Mouse (Mus musculus) heart, embryonic 11.5 days (tissue): Measurements from ENCODE around the gene Vps29. TPM values are rescaled to one million over a fixed set of nuclear protein-coding genes. Genes with fewer than 3 reads are reported as not detected.

ENCODE experiments used
- ATAC-seq: fragments of 200-750 bp; cut with Nextera tagmentation; replicated peaks from 2 replicates; pipeline ENCODE4 v1.8.0; 2017; ENCODE audit warnings: moderate library complexity; ENCODE audit not compliant: insufficient number of reproducible peaks, low FRiP score, low TSS enrichment
- H3K27ac ChIP-seq: fragments of 300-500 bp; sonication (generic); 2 replicates; pipeline ENCODE4 v1.5.1; 2014; ENCODE audit warnings: mild to moderate bottlenecking, low read depth, low read length
- H3K27me3 ChIP-seq: fragments of 300-500 bp; sonication (generic); 2 replicates; pipeline ENCODE4 v1.6.1; 2014; ENCODE audit warnings: mild to moderate bottlenecking, low read length, mixed read lengths; ENCODE audit not compliant: control insufficient read depth, insufficient read depth
- H3K36me3 ChIP-seq: fragments of 300-500 bp; sonication (generic); 2 replicates; pipeline ENCODE4 v1.6.1; 2014; ENCODE audit warnings: mild to moderate bottlenecking, low read length, moderate library complexity, mixed read lengths; ENCODE audit not compliant: control insufficient read depth, insufficient read depth
- H3K4me1 ChIP-seq: fragments of 300-500 bp; sonication (generic); 2 replicates; pipeline ENCODE4 v1.6.1; 2014; ENCODE audit warnings: low read length; ENCODE audit not compliant: control insufficient read depth, insufficient read depth
- H3K4me2 ChIP-seq: fragments of 300-500 bp; sonication (generic); 2 replicates; pipeline ENCODE4 v1.6.1; 2014; ENCODE audit warnings: mild to moderate bottlenecking, moderate library complexity
- H3K4me3 ChIP-seq: fragments of 300-500 bp; sonication (generic); 2 replicates; pipeline ENCODE4 v1.5.1; 2014; ENCODE audit warnings: low read depth, low read length
- H3K9ac ChIP-seq: fragments of 300-500 bp; sonication (generic); 2 replicates; pipeline ENCODE4 v1.6.1; 2014; ENCODE audit warnings: mild to moderate bottlenecking, low read depth, low read length, moderate library complexity
- H3K9me3 ChIP-seq: fragments of 300-500 bp; sonication (generic); replicated peaks from 2 replicates; pipeline ENCODE4 v1.6.1; 2016; ENCODE audit warnings: low read length; ENCODE audit not compliant: control insufficient read depth
- WGBS: fragments of 180-500 bp; shearing (Covaris S2); extraction: QIAGEN DNeasy Blood & Tissue Kit; methylation state at CpG from one replicate; pipeline ENCODE4 v1.1.7; 2014; ENCODE audit not compliant: insufficient replicate concordance; 5-methylcytosine and 5-hydroxymethylcytosine counted together
- polyA plus RNA-seq: library from polyadenylated mRNA; unstranded; fragments of >200 nt; fragmentation: Nextera tagmentation; extraction: Ambion mirVana; gene quantifications from 2 replicates; pipeline ENCODE4 v1.2.1, GENCODE M21; 2014

Gene Vps29
- polyA plus RNA-seq, 1 experiment from 2014 or later: 241 TPM

DNA sequence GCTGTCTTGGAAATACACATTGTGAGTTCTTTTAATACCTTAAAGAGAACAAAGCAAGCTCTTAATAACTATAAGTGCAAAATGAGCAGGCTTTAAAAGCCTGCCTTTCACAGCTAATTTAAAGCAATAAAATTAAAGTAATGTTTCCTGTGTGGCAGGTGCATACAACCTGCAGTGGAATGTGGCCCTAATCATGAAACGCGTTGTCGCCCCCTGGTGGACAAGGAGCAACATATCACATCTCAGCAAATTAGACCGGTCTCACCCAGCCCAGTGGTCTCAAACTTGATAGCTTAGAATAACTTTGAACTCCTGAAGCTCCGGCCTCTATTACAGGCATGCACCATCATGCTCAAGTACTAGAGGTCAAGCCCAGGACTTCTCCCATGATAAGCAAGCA lies 9.9 kb upstream of the Vps29 start:
- no peak for ATAC-seq
- WGBS: 9% methylated on average over 5 of the region's 5 CpGs
- H3K4me2 ChIP-seq: no peak overlapping the region

GRCm38 (mm10) chr5:122345777-122346176 lies 8.4 kb upstream of the Vps29 start:
- Histone ChIP-seq H3K36me3 (no peaks in the 10 kb centered on the region), H3K9ac (no peak overlapping the region), H3K4me3 (no peak overlapping the region), H3K9me3 (peaks cover 3% of the 10 kb centered on the region; the same call in 1 of the 2 replicates), H3K4me2 (no peak overlapping the region), H3K27me3 (no peaks in the 10 kb centered on the region), H3K27ac (no peak overlapping the region), H3K4me1 (no peaks in the 10 kb centered on the region)
- no peak for ATAC-seq
- 76% methylated on average over 4 of the region's 4 CpGs for WGBS

More for the DNA sequence above, 9.9 kb upstream of the Vps29 start:
- Histone ChIP-seq H3K27me3 (no peaks in the 10 kb centered on the region), H3K9me3 (peaks cover 3% of the 10 kb centered on the region; the same call in 1 of the 2 replicates), H3K27ac (no peak overlapping the region), H3K4me1 (no peaks in the 10 kb centered on the region), H3K9ac (no peak overlapping the region), H3K36me3 (no peaks in the 10 kb centered on the region), H3K4me3 (no peak overlapping the region)

DNA sequence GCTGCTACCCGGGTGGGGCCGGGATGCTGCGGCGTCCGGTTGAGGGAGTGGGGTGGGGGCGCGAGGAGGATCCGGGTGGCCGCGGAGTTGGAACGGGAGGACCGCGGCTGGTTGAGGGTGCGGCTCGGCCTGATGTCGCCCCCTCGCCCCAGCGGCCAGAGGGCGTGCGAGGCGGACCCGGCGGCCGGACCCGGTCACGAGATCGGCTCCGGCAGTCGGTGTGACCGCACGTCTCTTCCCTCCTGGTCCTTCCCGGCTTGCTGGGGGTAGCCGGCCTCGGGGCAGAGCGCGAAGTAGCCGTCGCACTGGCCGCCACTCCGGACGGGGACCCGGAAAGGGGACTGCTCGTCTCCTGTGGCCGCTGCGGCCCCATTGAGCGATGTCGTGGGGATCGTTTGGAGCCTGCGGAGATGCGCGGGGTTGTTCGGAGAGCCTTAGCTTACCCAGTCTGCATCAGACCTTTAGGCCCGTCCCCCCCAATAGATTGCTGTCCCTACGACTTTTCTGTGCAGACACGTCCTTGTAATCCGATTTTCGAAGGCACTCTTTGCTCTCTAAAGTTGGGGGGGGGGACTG lies 411 bp downstream of the Vps29 start:
- Histone ChIP-seq H3K4me1 (no peaks in the 10 kb centered on the region; the same call in 1 of the 2 replicates), H3K4me3 (peak overlapping the region; percentile 94)

GRCm38 (mm10) chr5:122371591-122372191 lies 17.5 kb downstream of the Vps29 start, which contains the start of gene Gpn3:
Gpn3 (plus strand) TSS chr5:122371876.
- Histone ChIP-seq H3K4me2 (peak within 1 kb of the TSS; percentile 61), H3K36me3 (peaks cover 18% of the 10 kb centered on the region), H3K9me3 (no peaks in the 10 kb centered on the region), H3K4me3 (peak within 1 kb of the TSS; percentile 71), H3K27ac (peak within 1 kb of the TSS; percentile 93), H3K4me1 (peaks cover 8% of the 10 kb centered on the region; the same call in 1 of the 2 replicates), H3K9ac (peak within 1 kb of the TSS; percentile 82), H3K27me3 (no peaks in the 10 kb centered on the region)
- ATAC-seq: peak; percentile 69
- WGBS: under 1% methylated on average over 37 of the region's 46 CpGs

More for the DNA sequence above, 411 bp downstream of the Vps29 start:
- no peaks in the 10 kb centered on the region for H3K27me3 ChIP-seq
- peak; percentile 80 for ATAC-seq
- H3K9me3 ChIP-seq: no peaks in the 10 kb centered on the region
- peak overlapping the region; percentile 84 for H3K4me2 ChIP-seq
- H3K9ac ChIP-seq: peak overlapping the region; percentile 93
- no peaks in the 10 kb centered on the region for H3K36me3 ChIP-seq
- under 1% methylated on average over 52 of the region's 57 CpGs for WGBS
- peak overlapping the region; percentile 82 for H3K27ac ChIP-seq

DNA sequence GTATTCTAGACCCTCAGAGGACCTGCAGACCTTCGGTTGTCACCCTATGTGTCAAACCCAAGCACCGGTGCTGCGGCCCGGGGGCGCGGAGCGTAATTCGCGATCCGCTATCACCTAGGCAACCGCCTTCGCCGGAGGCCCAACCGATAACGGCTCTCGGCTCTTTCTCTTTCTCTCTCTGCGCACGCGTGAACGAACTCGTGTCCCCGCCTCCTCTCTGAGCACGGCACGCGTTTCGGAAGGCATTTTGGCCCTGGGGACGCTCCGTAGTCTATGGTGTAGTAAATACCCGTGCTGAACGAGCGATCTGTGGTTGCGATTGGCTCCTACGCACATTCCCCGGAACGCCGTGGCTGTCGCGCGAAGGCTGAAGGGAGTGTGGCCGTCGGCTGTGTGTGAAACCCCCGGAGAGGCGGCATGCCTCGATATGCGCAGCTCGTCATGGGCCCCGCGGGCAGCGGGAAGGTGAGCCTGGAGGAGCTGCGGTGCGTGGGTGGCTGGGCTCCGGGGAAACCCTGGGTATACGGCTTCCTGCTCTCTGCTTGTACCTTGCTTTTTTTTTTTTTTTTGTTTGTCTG lies 18.1 kb downstream of the Vps29 start, which contains the start of gene Fam216a:
TSS of gene Fam216a (minus strand) at position 173 of the 578 bp plus-strand sequence.
- ATAC-seq: peak; percentile 87

GRCm38 (mm10) chr5:122372878-122373277 lies 18.7 kb downstream of the Vps29 start:
- Histone ChIP-seq H3K27ac (peak overlapping the region; percentile 89), H3K9me3 (no peaks in the 10 kb centered on the region), H3K36me3 (peaks cover 8% of the 10 kb centered on the region), H3K4me2 (peak overlapping the region; percentile 61), H3K9ac (peak overlapping the region; percentile 82), H3K4me1 (peaks cover 8% of the 10 kb centered on the region; the same call in 1 of the 2 replicates), H3K27me3 (no peaks in the 10 kb centered on the region), H3K4me3 (peak overlapping the region; percentile 71)
- no peak for ATAC-seq
- 8% methylated on average over 5 of the region's 5 CpGs for WGBS

More for the DNA sequence above, 18.1 kb downstream of the Vps29 start, which contains the start of gene Fam216a:
- Histone ChIP-seq H3K4me3 (peak within 1 kb of the TSS; percentile 71), H3K36me3 (peaks cover 14% of the 10 kb centered on the region), H3K9ac (peak within 1 kb of the TSS; percentile 82), H3K4me1 (peaks cover 8% of the 10 kb centered on the region; the same call in 1 of the 2 replicates), H3K4me2 (peak within 1 kb of the TSS; percentile 61), H3K9me3 (no peaks in the 10 kb centered on the region), H3K27me3 (no peaks in the 10 kb centered on the region), H3K27ac (peak within 1 kb of the TSS; percentile 93)
- under 1% methylated on average over 53 of the region's 53 CpGs for WGBS

DNA sequence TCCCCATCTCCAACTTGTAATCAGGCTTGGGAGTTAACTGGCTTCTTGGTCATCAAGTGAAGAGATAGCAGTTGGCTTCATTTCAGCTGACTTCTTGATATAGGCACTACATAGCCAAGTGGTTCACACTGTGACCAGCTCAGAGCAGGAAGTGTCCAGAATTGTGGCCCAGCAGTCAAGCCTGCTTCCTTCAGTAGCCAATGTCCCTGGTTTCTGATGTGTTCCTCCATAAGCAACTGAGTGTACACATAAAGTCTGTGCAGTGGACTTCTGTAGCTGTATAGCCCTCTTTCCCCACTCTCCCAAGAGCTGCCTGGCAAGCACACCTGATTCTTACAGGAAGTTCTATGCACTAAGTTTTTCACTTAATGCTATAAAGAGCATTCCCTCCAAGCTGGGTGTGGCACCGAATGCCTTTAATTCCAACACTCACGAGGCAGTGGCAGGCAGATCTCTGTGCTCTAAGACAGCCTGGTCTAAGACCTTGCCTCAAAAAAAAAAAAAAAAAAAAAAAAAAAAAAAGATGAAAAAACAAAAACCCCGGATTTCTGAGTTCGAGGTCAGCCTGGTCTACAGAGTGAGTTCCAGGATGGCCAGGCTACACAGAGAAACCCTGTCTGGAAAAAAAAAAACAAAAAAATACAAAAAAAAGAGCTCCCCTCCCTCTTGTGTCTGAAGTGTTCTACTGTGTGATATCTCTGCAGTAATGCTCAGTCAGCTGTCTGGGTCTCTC lies 23.1 kb downstream of the Vps29 start:
- Histone ChIP-seq H3K9me3 (no peaks in the 10 kb centered on the region), H3K27me3 (no peaks in the 10 kb centered on the region), H3K9ac (no peak overlapping the region), H3K4me3 (no peak overlapping the region), H3K4me2 (no peak overlapping the region), H3K27ac (no peak overlapping the region), H3K4me1 (peaks cover 8% of the 10 kb centered on the region; the same call in 1 of the 2 replicates), H3K36me3 (peaks cover 19% of the 10 kb centered on the region)
- WGBS: 87% methylated on average over 4 of the region's 4 CpGs
- ATAC-seq: no peak

DNA sequence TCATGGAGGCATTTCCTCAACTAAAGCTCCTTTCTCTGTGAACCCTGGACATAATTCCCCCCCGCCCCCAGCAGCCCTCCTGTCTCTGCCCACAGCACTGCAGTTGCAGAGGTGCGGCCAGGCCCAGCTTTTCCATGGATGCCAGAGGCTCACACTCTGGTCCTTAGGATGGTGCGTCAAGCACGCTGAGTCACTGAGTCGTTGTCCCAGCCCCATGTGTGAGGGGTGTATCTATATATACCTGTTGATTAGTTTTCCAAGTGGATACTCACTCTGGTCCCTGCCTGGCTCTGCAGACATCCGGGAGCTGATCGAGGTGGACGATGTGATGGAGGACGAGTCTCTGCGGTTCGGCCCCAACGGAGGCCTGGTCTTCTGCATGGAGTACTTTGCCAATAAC lies 24.0 kb downstream of the Vps29 start:
- Histone ChIP-seq H3K27me3 (no peaks in the 10 kb centered on the region), H3K4me2 (no peak overlapping the region), H3K9me3 (no peaks in the 10 kb centered on the region), H3K4me1 (0 out of 2 replicates have a peak, but pooled peaks cover 4% of the 10 kb centered on the region), H3K4me3 (no peak overlapping the region), H3K9ac (no peak overlapping the region), H3K27ac (no peak overlapping the region), H3K36me3 (peaks cover 21% of the 10 kb centered on the region)
- WGBS: 93% methylated on average over 12 of the region's 12 CpGs
- no peak for ATAC-seq
